Mouse (Mus musculus) midbrain, embryonic 12.5 days (tissue): ENCODE results near the gene Tra2a. TPM values are rescaled to one million over a fixed set of nuclear protein-coding genes. Genes with fewer than 3 reads are reported as not detected.
"Not testable (repeated sequence)": the region's sequence is repeated elsewhere in the genome, so short reads cannot be mapped to it uniquely, and the experiment has no call there.

Experiments used
- ATAC-seq: fragments of 200-750 bp; cut with Nextera tagmentation; 2 replicates; pipeline ENCODE4 v1.8.0; 2017; ENCODE audit warnings: low read depth, moderate TSS enrichment, moderate library complexity; ENCODE audit not compliant: low FRiP score
- H3K27ac ChIP-seq: fragments of 300-500 bp; sonication (generic); replicated peaks from 2 replicates; pipeline ENCODE4 v1.5.1; 2016; ENCODE audit warnings: mild to moderate bottlenecking
- H3K27me3 ChIP-seq: fragments of 300-500 bp; sonication (generic); 2 replicates; pipeline ENCODE4 v1.6.1; 2016; ENCODE audit warnings: mild to moderate bottlenecking
- H3K36me3 ChIP-seq: fragments of 300-500 bp; sonication (generic); 2 replicates; pipeline ENCODE4 v1.6.1; 2016
- H3K4me1 ChIP-seq: fragments of 300-500 bp; sonication (generic); 2 replicates; pipeline ENCODE4 v1.6.1; 2016
- H3K4me2 ChIP-seq: fragments of 300-500 bp; sonication (generic); replicated peaks from 2 replicates; pipeline ENCODE4 v1.6.1; 2016; ENCODE audit warnings: mild to moderate bottlenecking, moderate library complexity
- H3K4me3 ChIP-seq: fragments of 300-500 bp; sonication (generic); 2 replicates; pipeline ENCODE4 v1.5.1; 2016; ENCODE audit warnings: mild to moderate bottlenecking
- H3K9ac ChIP-seq: fragments of 300-500 bp; sonication (generic); replicated peaks from 2 replicates; pipeline ENCODE4 v1.6.1; 2016; ENCODE audit warnings: mild to moderate bottlenecking, moderate library complexity
- H3K9me3 ChIP-seq: fragments of 300-500 bp; sonication (generic); 2 replicates; pipeline ENCODE4 v1.6.1; 2016; ENCODE audit warnings: mild to moderate bottlenecking
- WGBS: fragments of 180-500 bp; shearing (Covaris S2); methylation state at CpG from one replicate; pipeline ENCODE4 v1.1.7; 2016; 5-methylcytosine and 5-hydroxymethylcytosine counted together
- polyA plus RNA-seq: library from polyadenylated mRNA; unstranded; fragments of >200 nt; fragmentation: Nextera tagmentation; extraction: Ambion mirVana; gene quantifications from 2 replicates; pipeline ENCODE4 v1.2.1, GENCODE M21; 2016

Gene Tra2a
- polyA plus RNA-seq: 160 and 162 TPM in 2 replicates

DNA sequence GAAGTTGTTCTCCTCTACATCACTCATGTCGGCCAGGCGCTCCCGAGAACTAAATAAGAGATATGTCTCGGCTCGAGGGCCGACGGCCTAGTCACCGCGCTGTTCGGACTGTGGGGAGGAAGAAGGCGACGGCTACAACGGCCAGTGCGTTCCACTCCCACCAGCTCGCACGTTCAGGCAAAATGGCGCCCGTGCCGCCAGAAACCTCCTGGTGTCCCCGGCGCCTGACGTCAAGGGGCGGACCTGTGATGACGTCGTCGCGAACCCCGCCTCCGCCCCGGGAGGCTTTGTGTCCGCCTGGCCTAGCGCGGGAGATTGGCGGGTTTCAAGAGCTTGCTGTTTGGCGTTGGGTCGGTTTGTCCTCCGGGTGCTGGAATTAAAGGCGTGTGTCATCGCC, at the start of gene Tra2a:
Tra2a (minus strand) TSS at position 187 of the 397 bp plus-strand sequence.
- WGBS: under 1% methylated on average over 39 of the region's 39 CpGs
- H3K36me3 ChIP-seq: no peaks in the 10 kb centered on the region
- H3K9ac ChIP-seq: peak within 1 kb of the TSS; percentile 99
- peaks cover 25% of the 10 kb centered on the region for H3K4me1 ChIP-seq
- H3K27ac ChIP-seq: peak within 1 kb of the TSS; percentile 98
- no peaks in the 10 kb centered on the region for H3K9me3 ChIP-seq
- ATAC-seq: peak; percentile 96
- H3K4me2 ChIP-seq: peak within 1 kb of the TSS; percentile 74
- H3K27me3 ChIP-seq: no peaks in the 10 kb centered on the region
- H3K4me3 ChIP-seq: peak within 1 kb of the TSS; percentile 99

DNA sequence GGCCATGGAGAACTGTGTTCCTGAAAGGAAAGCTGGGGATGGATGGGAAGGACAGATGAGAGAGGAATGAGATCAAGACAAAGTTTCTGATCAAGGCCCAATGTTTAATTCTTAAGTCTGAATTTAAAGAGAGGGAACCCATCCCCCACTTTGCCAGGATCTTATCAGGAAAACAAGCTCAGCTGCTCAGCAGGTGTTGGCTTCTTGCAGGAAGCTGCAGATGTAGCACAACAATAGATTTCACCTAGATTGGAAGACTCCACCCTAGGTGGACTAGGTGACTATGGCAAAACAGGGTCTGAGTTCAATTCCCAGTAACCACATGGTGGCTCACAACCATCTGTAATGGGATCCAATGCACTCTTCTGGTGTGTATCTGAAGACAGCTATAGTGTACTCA, 34.5 kb upstream of the Tra2a start:
- Histone ChIP-seq H3K9ac (no peak overlapping the region), H3K4me1 (no peaks in the 10 kb centered on the region), H3K4me3 (no peak overlapping the region), H3K9me3 (no peaks in the 10 kb centered on the region), H3K36me3 (no peaks in the 10 kb centered on the region), H3K27me3 (no peaks in the 10 kb centered on the region), H3K4me2 (no peak overlapping the region), H3K27ac (no peak overlapping the region)
- no peak for ATAC-seq

DNA sequence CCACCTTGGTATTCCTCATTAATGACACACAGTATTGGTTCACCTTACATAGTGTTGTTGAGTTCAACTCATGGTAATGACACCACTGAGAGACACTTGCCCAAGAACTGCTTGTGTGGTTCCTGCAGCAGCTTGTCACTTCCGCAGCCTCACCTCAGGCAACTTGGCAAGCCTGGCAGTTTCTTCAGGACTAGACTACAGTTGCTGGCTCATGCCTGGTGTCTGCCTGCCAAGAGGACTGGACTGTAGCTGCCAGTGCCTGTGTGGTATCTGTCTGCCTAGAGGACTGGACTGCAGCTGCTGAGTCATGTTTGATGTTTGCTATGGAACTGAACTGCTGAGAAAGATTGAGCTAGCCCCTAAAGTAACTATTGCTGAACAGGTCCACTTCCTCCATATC, 18.3 kb upstream of the Tra2a start:
- 100% methylated on average over 1 of the region's 1 CpGs for WGBS
- H3K9me3 ChIP-seq: no peaks in the 10 kb centered on the region
- no peak for ATAC-seq

DNA sequence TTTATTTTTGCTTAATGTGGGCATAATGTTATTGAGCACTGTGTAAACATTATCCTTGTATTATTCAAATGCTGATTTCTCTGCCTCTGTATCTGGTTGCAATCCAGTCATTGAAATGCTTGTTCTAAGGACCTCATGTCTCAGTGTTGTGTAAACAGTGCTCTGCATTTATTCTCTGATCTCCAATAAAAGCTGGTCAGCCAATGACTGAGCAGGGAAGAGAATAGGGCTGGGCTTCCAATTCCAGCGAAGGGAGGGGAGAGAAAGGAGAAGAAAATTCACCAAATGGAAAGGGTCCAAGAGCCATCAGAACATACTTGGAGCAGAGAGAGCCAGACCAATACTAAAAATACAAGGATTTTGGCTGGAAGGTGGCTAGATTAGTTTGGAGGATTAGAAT, 17.1 kb upstream of the Tra2a start:
- H3K27ac ChIP-seq: no peak overlapping the region
- H3K9ac ChIP-seq: no peak overlapping the region
- H3K27me3 ChIP-seq: no peaks in the 10 kb centered on the region
- no peak for ATAC-seq
- WGBS: 35% methylated on average over 1 of the region's 1 CpGs
- H3K4me2 ChIP-seq: no peak overlapping the region
- no peaks in the 10 kb centered on the region for H3K9me3 ChIP-seq
- no peak overlapping the region for H3K4me3 ChIP-seq
- no peaks in the 10 kb centered on the region for H3K4me1 ChIP-seq
- no peaks in the 10 kb centered on the region for H3K36me3 ChIP-seq

More for the DNA sequence above, 18.3 kb upstream of the Tra2a start:
- no peaks in the 10 kb centered on the region for H3K4me1 ChIP-seq
- no peaks in the 10 kb centered on the region for H3K27me3 ChIP-seq
- no peak overlapping the region for H3K27ac ChIP-seq
- no peaks in the 10 kb centered on the region for H3K36me3 ChIP-seq
- H3K9ac ChIP-seq: no peak overlapping the region
- H3K4me2 ChIP-seq: no peak overlapping the region
- no peak overlapping the region for H3K4me3 ChIP-seq

DNA sequence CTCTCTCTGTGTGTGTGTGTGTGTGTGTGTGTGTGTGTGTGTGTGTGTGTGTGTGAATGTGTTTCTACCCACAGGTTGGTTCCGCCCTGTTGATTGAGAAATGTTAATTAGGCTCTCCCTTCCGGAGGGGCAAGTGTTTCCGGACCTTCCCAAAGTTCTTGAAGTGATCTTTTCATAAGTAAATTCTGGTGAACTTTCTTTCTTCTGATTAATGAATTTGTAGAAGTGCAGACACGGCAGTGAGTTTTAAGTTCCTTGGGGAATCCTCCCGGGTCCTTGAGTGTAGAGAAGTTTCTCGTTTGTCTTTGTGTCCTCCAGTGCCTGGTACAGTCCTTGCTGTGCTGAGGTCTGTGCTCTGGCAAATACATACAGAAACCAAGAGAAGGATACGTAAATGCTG, 11.5 kb upstream of the Tra2a start:
- no peak overlapping the region for H3K27ac ChIP-seq
- H3K4me3 ChIP-seq: no peak overlapping the region
- H3K4me2 ChIP-seq: no peak overlapping the region
- no peak overlapping the region for H3K9ac ChIP-seq
- no peaks in the 10 kb centered on the region for H3K27me3 ChIP-seq
- ATAC-seq: no peak
- 0 out of 2 replicates have a peak, but pooled peaks cover 4% of the 10 kb centered on the region for H3K4me1 ChIP-seq
- H3K36me3 ChIP-seq: no peaks in the 10 kb centered on the region
- WGBS: 93% methylated on average over 7 of the region's 7 CpGs
- no peaks in the 10 kb centered on the region for H3K9me3 ChIP-seq

DNA sequence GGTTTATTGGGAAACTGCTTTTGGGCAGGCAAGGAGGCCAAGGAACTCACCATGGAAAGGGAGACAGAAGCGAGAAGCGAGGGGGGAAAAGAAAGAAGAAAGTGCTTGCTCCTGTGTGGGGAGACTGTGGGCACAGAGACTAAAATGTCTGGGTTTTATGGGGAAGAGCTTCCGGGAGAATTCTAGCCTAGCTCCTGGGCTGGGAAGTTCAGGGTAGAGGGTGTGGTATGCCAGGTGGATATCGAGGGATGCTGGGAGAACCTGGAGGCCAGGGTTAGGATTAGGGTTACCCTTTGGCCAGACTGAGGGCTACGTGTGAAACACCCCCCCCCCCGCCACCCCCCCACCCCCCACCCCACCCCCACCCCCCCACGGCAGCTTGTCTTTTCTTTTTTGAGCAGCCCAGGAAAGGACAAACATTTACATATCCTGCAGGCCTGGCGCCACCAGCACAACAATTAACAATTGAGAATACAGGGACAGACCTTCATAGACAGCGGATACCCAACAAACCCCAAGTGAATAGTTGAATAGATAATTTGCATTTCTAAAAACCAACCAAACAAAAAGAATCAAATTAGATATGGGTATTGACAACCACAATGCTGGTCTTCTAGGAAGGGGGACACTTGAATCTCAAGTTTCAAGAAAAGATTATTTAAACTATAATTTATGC, 10.7 kb upstream of the Tra2a start:
- peak; percentile 63; the same call in 1 of the 2 replicates for ATAC-seq
- Histone ChIP-seq H3K27me3 (no peaks in the 10 kb centered on the region), H3K4me2 (no peak overlapping the region), H3K27ac (no peak overlapping the region), H3K4me3 (no peak overlapping the region), H3K4me1 (0 out of 2 replicates have a peak, but pooled peaks cover 4% of the 10 kb centered on the region), H3K36me3 (no peaks in the 10 kb centered on the region), H3K9ac (no peak overlapping the region), H3K9me3 (no peaks in the 10 kb centered on the region)
- WGBS: 55% methylated on average over 9 of the region's 9 CpGs

DNA sequence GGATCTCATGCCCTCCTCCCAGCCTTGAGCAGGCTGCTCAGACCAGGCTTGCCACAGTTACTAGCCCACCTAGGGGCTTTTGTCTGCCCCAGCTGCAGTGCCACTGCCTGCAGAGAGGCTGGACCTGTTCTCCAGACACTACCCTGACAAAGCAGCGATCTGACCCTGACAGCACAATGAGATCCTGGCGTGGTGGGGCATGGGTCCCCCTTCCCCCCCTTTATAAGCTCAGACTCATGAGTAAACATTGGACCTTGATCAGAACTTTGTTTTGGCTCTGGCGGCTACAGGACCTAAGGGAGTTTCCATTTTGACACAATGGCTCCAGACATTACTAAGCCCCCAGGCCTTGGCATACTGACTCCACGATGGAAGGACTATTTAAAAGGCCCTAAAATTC, 10.1 kb upstream of the Tra2a start:
- 14% methylated on average over 4 of the region's 4 CpGs for WGBS
- Histone ChIP-seq H3K4me3 (no peak overlapping the region), H3K9me3 (no peaks in the 10 kb centered on the region), H3K4me1 (0 out of 2 replicates have a peak, but pooled peaks cover 4% of the 10 kb centered on the region), H3K27ac (0 out of 2 replicates have a peak overlapping the region, but pooled peaks have one; percentile 35), H3K27me3 (no peaks in the 10 kb centered on the region), H3K9ac (no peak overlapping the region), H3K4me2 (no peak overlapping the region), H3K36me3 (no peaks in the 10 kb centered on the region)
- ATAC-seq: no peak

DNA sequence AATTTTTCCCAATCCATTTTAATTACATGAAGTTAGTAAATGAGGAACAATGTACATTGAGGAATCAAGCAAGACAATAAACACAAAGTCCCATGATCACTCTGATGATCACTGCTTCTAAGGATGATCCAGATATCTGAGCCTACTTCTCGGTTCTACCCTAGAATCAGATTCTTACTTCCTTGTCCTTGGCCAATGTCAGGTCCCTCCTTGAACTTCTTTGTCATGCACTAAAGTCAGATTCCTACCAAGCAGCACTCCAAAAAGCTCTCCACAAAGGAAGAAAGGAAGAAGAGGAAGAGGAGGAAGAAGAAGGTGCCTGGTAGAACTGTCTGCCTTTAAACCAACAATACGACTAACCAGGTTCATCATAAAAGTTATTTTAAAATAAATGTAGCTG, 9.0 kb upstream of the Tra2a start:
- H3K27me3 ChIP-seq: no peaks in the 10 kb centered on the region
- 0 out of 2 replicates have a peak, but pooled peaks cover 4% of the 10 kb centered on the region for H3K4me1 ChIP-seq
- H3K4me3 ChIP-seq: no peak overlapping the region
- no peak overlapping the region for H3K4me2 ChIP-seq
- H3K9ac ChIP-seq: no peak overlapping the region
- ATAC-seq: no peak
- H3K36me3 ChIP-seq: no peaks in the 10 kb centered on the region
- no peaks in the 10 kb centered on the region for H3K9me3 ChIP-seq
- no peak overlapping the region for H3K27ac ChIP-seq
- 91% methylated on average over 2 of the region's 2 CpGs for WGBS

DNA sequence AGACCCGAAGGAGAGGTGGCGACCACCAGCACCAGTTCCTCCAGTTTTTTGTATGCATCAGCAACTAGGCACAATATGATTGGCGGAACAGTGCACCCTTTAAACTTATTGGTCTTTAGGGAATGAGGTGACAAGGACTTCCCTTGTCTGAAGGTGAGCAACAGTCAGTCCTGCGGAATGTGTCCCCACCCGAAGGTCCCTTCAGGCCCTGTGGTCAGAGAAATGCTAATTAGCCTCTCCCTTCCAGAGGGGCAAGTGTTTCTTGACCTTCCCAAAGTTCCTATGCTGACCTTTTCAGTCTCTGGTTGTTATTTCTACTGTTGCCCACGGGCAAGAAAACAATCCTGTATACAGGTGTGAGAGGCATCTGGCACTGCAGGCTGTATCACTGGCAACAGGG, 8.0 kb upstream of the Tra2a start:
- Histone ChIP-seq H3K27ac (no peak overlapping the region), H3K4me3 (no peak overlapping the region), H3K9ac (no peak overlapping the region), H3K4me2 (no peak overlapping the region), H3K36me3 (no peaks in the 10 kb centered on the region), H3K9me3 (no peaks in the 10 kb centered on the region), H3K27me3 (no peaks in the 10 kb centered on the region), H3K4me1 (0 out of 2 replicates have a peak, but pooled peaks cover 4% of the 10 kb centered on the region)
- 81% methylated on average over 6 of the region's 6 CpGs for WGBS
- no peak for ATAC-seq

DNA sequence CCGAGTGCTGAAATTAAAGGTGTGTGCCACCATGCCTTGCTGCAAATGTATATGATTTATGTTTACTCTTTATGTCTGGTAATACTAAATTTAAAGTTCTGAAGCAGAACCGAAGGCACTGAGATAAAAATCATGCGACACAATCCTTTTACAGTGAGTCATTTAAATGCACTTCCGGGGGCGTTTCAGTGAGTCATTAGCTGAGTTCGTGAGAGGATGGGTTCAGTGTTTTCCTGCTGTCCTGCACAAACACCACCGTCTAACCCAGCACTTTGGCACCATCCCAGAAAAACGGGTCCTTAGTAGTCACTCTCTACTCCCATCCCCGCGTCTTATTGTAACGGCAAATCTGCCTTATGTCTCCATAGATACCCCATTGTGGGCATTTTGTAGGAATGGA, 6.1 kb upstream of the Tra2a start:
- no peak overlapping the region for H3K4me2 ChIP-seq
- H3K27me3 ChIP-seq: no peaks in the 10 kb centered on the region
- no peak overlapping the region for H3K27ac ChIP-seq
- 0 out of 2 replicates have a peak, but pooled peaks cover 4% of the 10 kb centered on the region for H3K4me1 ChIP-seq
- H3K9me3 ChIP-seq: no peaks in the 10 kb centered on the region
- no peak overlapping the region for H3K9ac ChIP-seq
- ATAC-seq: no peak
- H3K4me3 ChIP-seq: no peak overlapping the region
- WGBS: 55% methylated on average over 11 of the region's 11 CpGs
- no peaks in the 10 kb centered on the region for H3K36me3 ChIP-seq

DNA sequence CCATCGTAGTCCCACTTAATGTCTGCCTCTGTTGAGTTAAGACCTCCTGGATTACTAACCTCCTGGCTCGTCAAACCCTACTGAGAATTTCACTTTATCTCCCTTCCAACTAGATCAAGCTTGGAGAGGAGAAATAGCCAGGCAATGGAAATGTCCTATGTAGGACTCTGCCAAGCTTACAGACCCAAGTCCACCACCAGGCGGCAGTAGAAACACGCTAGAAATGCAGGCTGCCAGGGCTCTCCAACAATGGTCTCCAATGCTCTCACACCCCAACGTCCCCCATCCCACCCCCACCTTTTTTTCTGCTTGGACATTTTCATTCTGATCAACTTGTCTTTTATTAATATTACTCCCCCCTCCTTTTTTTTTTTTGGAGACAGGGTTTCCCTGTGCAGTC, 5.4 kb upstream of the Tra2a start:
- Histone ChIP-seq H3K4me3 (no peak overlapping the region), H3K27ac (no peak overlapping the region), H3K4me1 (0 out of 2 replicates have a peak, but pooled peaks cover under 1% of the 10 kb centered on the region), H3K36me3 (no peaks in the 10 kb centered on the region), H3K9ac (no peak overlapping the region), H3K4me2 (no peak overlapping the region), H3K27me3 (no peaks in the 10 kb centered on the region), H3K9me3 (no peaks in the 10 kb centered on the region)
- 28% methylated on average over 5 of the region's 5 CpGs for WGBS
- ATAC-seq: peak; percentile 54; the same call in 1 of the 2 replicates

DNA sequence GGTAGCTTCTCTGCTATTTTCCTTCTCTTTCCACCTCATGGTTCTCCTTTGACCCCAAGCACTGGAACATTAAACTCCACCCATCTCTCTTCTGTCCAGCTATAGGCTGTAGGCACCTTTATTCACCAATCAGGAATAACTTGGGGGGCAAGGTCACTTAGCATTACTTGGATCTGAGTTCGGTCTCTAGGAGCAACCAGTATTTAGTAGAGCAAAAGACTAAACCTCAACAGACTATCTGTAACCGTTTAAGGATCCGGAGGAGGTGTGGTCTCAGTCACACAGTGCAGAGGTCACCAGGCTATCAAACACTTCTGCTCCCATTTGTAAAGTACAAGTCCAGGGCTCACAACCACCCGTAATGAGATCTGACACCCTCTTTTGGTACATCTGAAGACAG, 3.9 kb upstream of the Tra2a start:
- Histone ChIP-seq H3K36me3 (no peaks in the 10 kb centered on the region), H3K4me3 (no peak overlapping the region), H3K4me1 (no peaks in the 10 kb centered on the region), H3K27ac (no peak overlapping the region), H3K9me3 (no peaks in the 10 kb centered on the region), H3K4me2 (no peak overlapping the region), H3K9ac (no peak overlapping the region), H3K27me3 (no peaks in the 10 kb centered on the region)
- ATAC-seq: no peak
- WGBS: 66% methylated on average over 4 of the region's 4 CpGs

DNA sequence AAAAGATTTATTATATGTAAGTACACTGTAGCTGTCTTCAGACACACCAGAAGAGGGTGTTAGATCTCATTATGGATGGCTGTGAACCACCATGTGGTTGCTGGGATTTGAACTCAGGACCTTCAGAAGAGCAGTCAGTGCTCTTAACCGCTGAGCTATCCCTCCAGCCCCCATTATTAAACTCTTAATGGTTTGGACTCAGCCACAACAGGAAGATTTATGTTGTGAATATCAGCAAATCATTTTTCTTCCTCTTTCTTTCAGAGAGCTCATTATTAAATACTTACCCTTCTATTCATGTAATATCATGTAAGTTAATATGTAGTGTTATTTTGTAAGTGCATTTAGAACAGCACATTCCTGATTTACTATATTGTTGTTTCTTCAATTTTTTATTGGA, 1.4 kb upstream of the Tra2a start:
- not testable (repeated sequence) for H3K9me3 ChIP-seq, ATAC-seq, H3K4me2 ChIP-seq, H3K27me3 ChIP-seq, H3K27ac ChIP-seq, H3K4me3 ChIP-seq, H3K36me3 ChIP-seq, H3K9ac ChIP-seq
- 100% methylated on average over 1 of the region's 1 CpGs for WGBS
- peaks cover 15% of the 10 kb centered on the region for H3K4me1 ChIP-seq
